Mouse (Mus musculus) stomach, embryonic 16.5 days (tissue): Measurements from ENCODE around the gene Sh3bp5. TPM values are rescaled to one million over a fixed set of nuclear protein-coding genes. Genes with fewer than 3 reads are reported as not detected.

ENCODE experiments used
- ATAC-seq: fragments of 200-750 bp; cut with Nextera tagmentation; 2 replicates; pipeline ENCODE4 v1.8.0; 2017; ENCODE audit warnings: moderate number of reproducible peaks, moderate TSS enrichment; ENCODE audit not compliant: insufficient read depth, low FRiP score
- H3K27ac ChIP-seq: fragments of 300-500 bp; sonication (generic); 2 replicates; pipeline ENCODE4 v1.5.1; 2014; ENCODE audit warnings: low read length
- H3K27me3 ChIP-seq: fragments of 300-500 bp; sonication (generic); 2 replicates; pipeline ENCODE4 v1.6.1; 2014; ENCODE audit warnings: low read length, control low read depth, mixed read lengths; ENCODE audit not compliant: control insufficient read depth, insufficient read depth
- H3K36me3 ChIP-seq: fragments of 300-500 bp; sonication (generic); 2 replicates; pipeline ENCODE4 v1.6.1; 2014; ENCODE audit warnings: low read length; ENCODE audit not compliant: control insufficient read depth, insufficient read depth
- H3K4me1 ChIP-seq: fragments of 300-500 bp; sonication (generic); 2 replicates; pipeline ENCODE4 v1.6.1; 2014; ENCODE audit warnings: low read length, control low read depth, mixed read lengths; ENCODE audit not compliant: control insufficient read depth, insufficient read depth
- H3K4me2 ChIP-seq: fragments of 300-500 bp; sonication (generic); 2 replicates; pipeline ENCODE4 v1.6.1; 2014; ENCODE audit warnings: low read depth, low read length, mixed read lengths
- H3K4me3 ChIP-seq: fragments of 300-500 bp; sonication (generic); replicated peaks from 2 replicates; pipeline ENCODE4 v1.5.1; 2014; ENCODE audit warnings: mild to moderate bottlenecking, low read length
- H3K9ac ChIP-seq: fragments of 300-500 bp; sonication (generic); 2 replicates; pipeline ENCODE4 v1.6.1; 2014; ENCODE audit warnings: low read length
- H3K9me3 ChIP-seq: fragments of 300-500 bp; sonication (generic); replicated peaks from 2 replicates; pipeline ENCODE4 v1.6.1; 2016; ENCODE audit warnings: low read length, control low read depth; ENCODE audit not compliant: control insufficient read depth
- WGBS: fragments of 180-500 bp; shearing (Covaris S2); extraction: QIAGEN DNeasy Blood & Tissue Kit; methylation state at CpG from one replicate; pipeline ENCODE4 v1.1.7; 2014; 5-methylcytosine and 5-hydroxymethylcytosine counted together
- polyA plus RNA-seq: library from polyadenylated mRNA; unstranded; fragments of >200 nt; fragmentation: Nextera tagmentation; extraction: Ambion mirVana; gene quantifications from 2 replicates; pipeline ENCODE4 v1.2.1, GENCODE M21; 2015

Gene Sh3bp5
- polyA plus RNA-seq, 1 experiment from 2014 or later, result 20.0 TPM

GRCm38 (mm10) chr14:31435018-31435915 lies 611 bp downstream of the Sh3bp5 start:
- H3K4me1 ChIP-seq, result peaks cover 13% of the 10 kb centered on the region; the same call in 1 of the 2 replicates
- no peaks in the 10 kb centered on the region for H3K27me3 ChIP-seq

GRCm38 (mm10) chr14:31434426-31434825 lies 1.5 kb downstream of the Sh3bp5 start:
- peak overlapping the region; percentile 72 for H3K4me3 ChIP-seq
- no peak for ATAC-seq

More at GRCm38 (mm10) chr14:31435018-31435915, 611 bp downstream of the Sh3bp5 start:
- Histone ChIP-seq H3K4me3 (peak overlapping the region; percentile 72), H3K27ac (peak overlapping the region; percentile 42), H3K9ac (peak overlapping the region; percentile 78), H3K36me3 (no peaks in the 10 kb centered on the region), H3K4me2 (peak overlapping the region; percentile 95), H3K9me3 (no peaks in the 10 kb centered on the region)
- 1% methylated on average over 53 of the region's 53 CpGs for WGBS
- ATAC-seq, result peak; percentile 51

GRCm38 (mm10) chr14:31433851-31434360 lies 2.0 kb downstream of the Sh3bp5 start:
- H3K4me1 ChIP-seq, result peaks cover 17% of the 10 kb centered on the region
- H3K4me3 ChIP-seq, result peak overlapping the region; percentile 72; the same call in 1 of the 2 replicates
- H3K27me3 ChIP-seq, result no peaks in the 10 kb centered on the region
- peak overlapping the region; percentile 18; the same call in 1 of the 2 replicates for H3K9ac ChIP-seq
- no peak for ATAC-seq
- peak overlapping the region; percentile 17; the same call in 1 of the 2 replicates for H3K4me2 ChIP-seq
- H3K9me3 ChIP-seq, result no peaks in the 10 kb centered on the region
- WGBS, result 37% methylated on average over 7 of the region's 7 CpGs
- peak overlapping the region; percentile 75 for H3K27ac ChIP-seq
- no peaks in the 10 kb centered on the region for H3K36me3 ChIP-seq

More at GRCm38 (mm10) chr14:31434426-31434825, 1.5 kb downstream of the Sh3bp5 start:
- no peaks in the 10 kb centered on the region for H3K36me3 ChIP-seq
- H3K9me3 ChIP-seq, result no peaks in the 10 kb centered on the region
- H3K27me3 ChIP-seq, result no peaks in the 10 kb centered on the region
- peak overlapping the region; percentile 75; the same call in 1 of the 2 replicates for H3K27ac ChIP-seq
- WGBS, result 55% methylated on average over 5 of the region's 5 CpGs
- H3K9ac ChIP-seq, result no peak overlapping the region
- peaks cover 13% of the 10 kb centered on the region; the same call in 1 of the 2 replicates for H3K4me1 ChIP-seq
- peak overlapping the region; percentile 17 for H3K4me2 ChIP-seq

GRCm38 (mm10) chr14:31433126-31433525 lies 2.8 kb downstream of the Sh3bp5 start:
- H3K4me3 ChIP-seq, result no peak overlapping the region
- H3K27me3 ChIP-seq, result no peaks in the 10 kb centered on the region
- H3K27ac ChIP-seq, result peak overlapping the region; percentile 75
- WGBS, result 62% methylated on average over 5 of the region's 5 CpGs
- peaks cover 24% of the 10 kb centered on the region for H3K4me1 ChIP-seq
- no peak for ATAC-seq
- H3K9me3 ChIP-seq, result no peaks in the 10 kb centered on the region
- H3K36me3 ChIP-seq, result no peaks in the 10 kb centered on the region
- H3K4me2 ChIP-seq, result peak overlapping the region; percentile 9; the same call in 1 of the 2 replicates
- H3K9ac ChIP-seq, result peak overlapping the region; percentile 32; the same call in 1 of the 2 replicates

DNA sequence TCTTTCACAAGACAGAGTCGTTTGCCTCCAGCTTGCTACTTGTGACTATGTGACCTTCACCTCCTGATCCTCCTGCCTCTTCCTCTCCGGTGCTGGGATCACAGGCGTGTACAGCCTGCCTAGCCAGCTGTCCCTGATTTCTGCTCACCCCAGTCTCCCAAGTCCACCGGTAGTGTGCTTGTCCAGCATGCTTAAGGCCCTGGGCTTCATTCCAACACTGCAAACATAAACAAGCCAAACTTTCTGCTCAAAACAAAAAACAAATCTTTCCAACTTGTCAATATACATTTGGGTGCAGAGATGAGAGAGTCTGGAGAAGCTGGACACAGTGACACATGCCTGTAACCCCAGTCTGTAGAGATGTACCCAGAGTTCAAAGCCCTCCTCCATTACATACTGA lies 3.5 kb downstream of the Sh3bp5 start:
- H3K27ac ChIP-seq, result peak overlapping the region; percentile 14; the same call in 1 of the 2 replicates
- ATAC-seq, result no peak
- 35% methylated on average over 4 of the region's 4 CpGs for WGBS
- H3K36me3 ChIP-seq, result no peaks in the 10 kb centered on the region
- H3K9ac ChIP-seq, result no peak overlapping the region
- 0 out of 2 replicates have a peak overlapping the region, but pooled peaks have one; percentile 24 for H3K4me2 ChIP-seq
- H3K4me3 ChIP-seq, result no peak overlapping the region
- H3K27me3 ChIP-seq, result no peaks in the 10 kb centered on the region
- peaks cover 26% of the 10 kb centered on the region for H3K4me1 ChIP-seq
- H3K9me3 ChIP-seq, result no peaks in the 10 kb centered on the region

GRCm38 (mm10) chr14:31431789-31432330 lies 4.0 kb downstream of the Sh3bp5 start:
- H3K4me3 ChIP-seq, result no peak overlapping the region
- H3K27me3 ChIP-seq, result no peaks in the 10 kb centered on the region
- H3K9ac ChIP-seq, result no peak overlapping the region
- H3K4me1 ChIP-seq, result peaks cover 26% of the 10 kb centered on the region
- WGBS, result 72% methylated on average over 3 of the region's 3 CpGs
- no peaks in the 10 kb centered on the region for H3K36me3 ChIP-seq
- peak overlapping the region; percentile 24; the same call in 1 of the 2 replicates for H3K4me2 ChIP-seq
- H3K27ac ChIP-seq, result peak overlapping the region; percentile 38; the same call in 1 of the 2 replicates
- H3K9me3 ChIP-seq, result no peaks in the 10 kb centered on the region
- no peak for ATAC-seq

GRCm38 (mm10) chr14:31429004-31429395 lies 6.9 kb downstream of the Sh3bp5 start:
- H3K36me3 ChIP-seq, result no peaks in the 10 kb centered on the region
- peak overlapping the region; percentile 34 for H3K4me2 ChIP-seq
- H3K27ac ChIP-seq, result peak overlapping the region; percentile 74
- H3K9me3 ChIP-seq, result no peaks in the 10 kb centered on the region
- WGBS, result 20% methylated on average over 5 of the region's 5 CpGs
- H3K4me1 ChIP-seq, result peaks cover 24% of the 10 kb centered on the region
- no peak for ATAC-seq
- 0 out of 2 replicates have a peak overlapping the region, but pooled peaks have one; percentile 13 for H3K9ac ChIP-seq
- H3K27me3 ChIP-seq, result no peaks in the 10 kb centered on the region
- H3K4me3 ChIP-seq, result no peak overlapping the region

- Histone ChIP-seq H3K27me3 (no peaks in the 10 kb centered on the region), H3K27ac (peak overlapping the region; percentile 74), H3K9ac (0 out of 2 replicates have a peak overlapping the region, but pooled peaks have one; percentile 13), H3K4me2 (peak overlapping the region; percentile 34), H3K36me3 (no peaks in the 10 kb centered on the region), H3K4me1 (peaks cover 24% of the 10 kb centered on the region), H3K9me3 (no peaks in the 10 kb centered on the region), H3K4me3 (no peak overlapping the region)
- peak; percentile 38; the same call in 1 of the 2 replicates for ATAC-seq
- WGBS, result 36% methylated on average over 15 of the region's 15 CpGs
Observed at GRCm38 (mm10) chr14:31428211-31429003, 7.5 kb downstream of the Sh3bp5 start.
